Comparison of ENCODE assay signal across 8 mouse cellular contexts in the genomic region with DNA sequence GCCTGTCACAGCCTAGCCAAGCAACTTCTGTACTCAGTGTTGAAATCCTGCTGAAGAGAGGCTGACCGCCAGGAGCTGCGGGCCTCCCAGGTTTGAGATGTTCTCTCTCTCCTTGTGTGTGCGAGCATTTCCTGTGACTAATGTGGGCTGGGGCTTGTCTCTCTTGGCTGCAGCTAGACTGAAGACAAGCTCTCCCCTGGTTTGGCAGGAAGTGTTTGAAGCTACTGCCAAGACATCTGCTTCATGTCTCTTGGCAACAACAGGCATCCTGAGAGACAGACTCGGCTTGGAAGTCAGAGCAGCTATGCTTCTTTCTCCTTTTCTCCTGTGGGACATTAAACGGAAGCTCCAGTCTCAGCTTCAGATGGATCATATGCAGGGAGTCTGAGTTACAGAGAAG. TPM values are rescaled to one million over a fixed set of nuclear protein-coding genes. Genes with fewer than 3 reads are reported as not detected.
DNase-seq lines count a peak whose midpoint lies in the region; ATAC-seq and TF ChIP-seq lines count a peak whose summit lies in the region.

No protein-coding gene starts in this region.

- no peak overlapping the region for H3K4me3 ChIP-seq in lung, postnatal 0 days (ENCODE audit: low read depth, low read length)

- no peak overlapping the region for H3K9ac ChIP-seq in lung, postnatal 0 days (replicated peaks; ENCODE audit: low read depth)

- CTCF ChIA-PET in Patski (lab: Charles Lee), result interaction anchor here (0.8 to 2.1 kb wide), 6 partner anchors 9 to 163 kb away, joined by 3 to 5 read pairs (median 3); no protein-coding TSS in a partner anchor

- POLR2A ChIA-PET in Patski (lab: Charles Lee), result interaction anchor here (2.6 kb wide), 1 partner anchor 142 kb away, joined by 8 read pairs; a partner anchor contains a TSS

- peak overlapping the region; percentile 64 for H3K27ac ChIP-seq in lung, postnatal 0 days (ENCODE audit: low read length)

- H3K4me2 ChIP-seq in lung, postnatal 0 days (replicated peaks; ENCODE audit: low read depth, low read length), result no peak overlapping the region

- H3K9me3 ChIP-seq in lung, postnatal 0 days (ENCODE audit: low read length), result no peaks in the 10 kb centered on the region

- H3K36me3 ChIP-seq in lung, postnatal 0 days (ENCODE audit: insufficient read depth, low read length), result no peaks in the 10 kb centered on the region

- TF ChIP-seq EP300 in lung, postnatal 0 days (IDR thresholded peaks at IDR 0.05), result peak; percentile 84

- peak; percentile 71 for DNase-seq in Patski (ENCODE audit: low read depth, low spot score)
- peak; percentile 94 for DNase-seq in brain, embryonic 14.5 days (ENCODE audit: low read depth)
- peak; percentile 58 to 81 for DNase-seq in frontal cortex, postnatal 14 days (ENCODE audit: low spot score in 2 of 2)
- peak; percentile 78 for DNase-seq in heart, postnatal 4 days
- DNase-seq in layer of hippocampus, postnatal 10 days (ENCODE audit: low spot score in 2 of 2), result peak; percentile 52 to 58
- peak; percentile 96 for DNase-seq in lung, postnatal 0 days (ENCODE audit: low spot score)
- DNase-seq in right cerebral cortex, postnatal 4 days, result peak; percentile 34

- no peak for TF ChIP-seq POLR2A in brain, embryonic 14.5 days (IDR thresholded peaks at IDR 0.05; ENCODE audit: borderline replicate concordance, extremely low read depth, insufficient read depth, insufficient read length, poor library complexity, severe bottlenecking)

- in situ Hi-C loops in Patski (cut with MboI; ENCODE audit: low pct_unique_long_range_greater_than_20kb), result no loop called here

- WGBS in lung, postnatal 0 days, result 16% methylated on average over 5 of the region's 5 CpGs

- TF ChIP-seq CTCF in Patski (IDR thresholded peaks at IDR 0.05), result no peak
- TF ChIP-seq CTCF in brain, embryonic 14.5 days (IDR thresholded peaks at IDR 0.05; ENCODE audit: borderline replicate concordance, extremely low read depth, insufficient read depth, insufficient read length), result no peak
- peak; percentile 57 for TF ChIP-seq CTCF in lung, postnatal 0 days (IDR thresholded peaks at IDR 0.05)

- peaks cover 8% of the 10 kb centered on the region; the same call in 1 of the 2 replicates for H3K4me1 ChIP-seq in lung, postnatal 0 days (ENCODE audit: insufficient read depth, low read depth, low read length)

- no peaks in the 10 kb centered on the region for H3K27me3 ChIP-seq in Patski
- no peaks in the 10 kb centered on the region for H3K27me3 ChIP-seq in lung, postnatal 0 days (replicated peaks; ENCODE audit: insufficient read depth, low read length)

- ATAC-seq in Patski, result peak; percentile 96
- peak; percentile 94 for ATAC-seq in lung, postnatal 0 days
- no peak for ATAC-seq in megakaryocyte-erythroid progenitor cell, adult 5-6 weeks (replicated peaks; ENCODE audit: low FRiP score, low TSS enrichment, poor library complexity, severe bottlenecking)

RNA-seq across cellular contexts. Expression of a gene that starts 44.2 kb away (rescaled TPM):
- 34.4 TPM for polyA plus RNA-seq in Patski (2021)
- polyA plus RNA-seq in brain, embryonic 14.5 days (2012; rRNA removed), result 11.1 and 11.7 TPM in 2 replicates
- 10 to 100 TPM in 1 of 2 experiments, 1 to 10 TPM in 1; 7.2 to 11.0 TPM for total RNA-seq in heart, postnatal 4 days (2021)
- total RNA-seq in layer of hippocampus, postnatal 10 days (2021), result 10 to 100 TPM; 10.5 to 12.0 TPM
- 8.6 and 8.7 TPM in 2 replicates for polyA plus RNA-seq in lung, postnatal 0 days (2015; fragmentation: Nextera tagmentation; extraction: Ambion mirVana)
- total RNA-seq in megakaryocyte-erythroid progenitor cell, adult 5-6 weeks (2014; fragmentation: Nextera tagmentation), result 3.0 and 3.8 TPM in 2 replicates
- total RNA-seq in megakaryocyte-erythroid progenitor cell, adult 5-6 weeks (2017), result 2.3 and 2.9 TPM in 2 replicates

RNA-seq across cellular contexts. Expression of a gene that starts 55.7 kb away (rescaled TPM):
- not detected for polyA plus RNA-seq in Patski (2021)
- polyA plus RNA-seq in brain, embryonic 14.5 days (2012; rRNA removed), result 0.45 and 0.98 TPM in 2 replicates
- total RNA-seq in heart, postnatal 4 days (2021), result under 1 TPM; 0.19 to 0.25 TPM
- total RNA-seq in layer of hippocampus, postnatal 10 days (2021), result not detected
- polyA plus RNA-seq in lung, postnatal 0 days (2015; fragmentation: Nextera tagmentation; extraction: Ambion mirVana), result not detected in 2 replicates
- not detected in 2 replicates for total RNA-seq in megakaryocyte-erythroid progenitor cell, adult 5-6 weeks (2014; fragmentation: Nextera tagmentation)
- total RNA-seq in megakaryocyte-erythroid progenitor cell, adult 5-6 weeks (2017), result not detected in 2 replicates

Comparison
In these comparisons a context has a peak if more than half of its experiments do, and no peak if none do; other contexts are left out.
1. DNase-seq: peak in every context shown above with its lines; median percentile 96 in lung, postnatal 0 days; 94 in brain, embryonic 14.5 days; 78 in heart, postnatal 4 days; 71 in Patski; 70 in frontal cortex, postnatal 14 days; 55 in layer of hippocampus, postnatal 10 days; 34 in right cerebral cortex, postnatal 4 days.